Mouse (Mus musculus): ENCODE results near the gene Vmn2r50. TPM values are rescaled to one million over a fixed set of nuclear protein-coding genes. Genes with fewer than 3 reads are reported as not detected.
"Not testable (repeated sequence)": the region's sequence is repeated elsewhere in the genome, so short reads cannot be mapped to it uniquely, and the experiment has no call there.

Gene Vmn2r50
- total RNA-seq (2021): not detected in 2 replicates
- long read RNA-seq: 0 reads

DNA sequence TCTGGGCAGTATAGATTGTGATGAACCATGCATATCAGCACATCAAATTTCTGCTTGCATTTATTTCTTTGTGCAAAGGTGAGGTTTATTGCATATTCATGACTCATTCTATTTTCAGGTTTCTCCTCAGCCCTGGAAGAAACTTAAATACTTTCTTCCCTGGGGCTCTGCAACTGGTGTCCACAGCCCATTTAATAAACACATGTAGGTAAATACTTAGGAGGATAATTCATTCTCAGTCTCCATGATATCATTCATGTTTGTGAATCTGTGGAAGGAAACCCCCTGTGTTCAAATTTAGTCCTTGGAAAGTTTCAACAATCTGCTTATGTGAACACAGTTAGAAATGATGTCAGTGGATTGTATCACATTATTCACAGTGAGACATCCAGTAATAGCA, at the start of gene Vmn2r50:
Vmn2r50 (minus strand) TSS at position 101 of the 400 bp plus-strand sequence.
- not testable (repeated sequence) for DNase-seq

GRCm38 (mm10) chr7:9992157-9992556, 60.9 kb downstream of the Vmn2r50 start, which contains the start of gene Vmn2r49:
Gene Vmn2r49 (minus strand): TSS chr7:9992257.
- not testable (repeated sequence) for DNase-seq

Other genes with a start within 250 kb of the Vmn2r50 start
- not detected in 2 replicates for gene Vmn2r47, start 212.0 kb downstream of the Vmn2r50 start, total RNA-seq (2021)
- gene Vmn2r48, start 99.7 kb downstream of the Vmn2r50 start, total RNA-seq (2021): not detected in 2 replicates
- not detected in 2 replicates for gene Vmn2r49, start 61.0 kb downstream of the Vmn2r50 start, total RNA-seq (2021)
- not detected in 2 replicates for gene Vmn2r51, start 52.4 kb upstream of the Vmn2r50 start, total RNA-seq (2021)
- gene Vmn2r52, start 123.3 kb upstream of the Vmn2r50 start, total RNA-seq (2021): not detected in 2 replicates
- not detected in 2 replicates for gene Vmn1r66, start 224.7 kb upstream of the Vmn2r50 start, total RNA-seq (2021)

All from adrenal gland, postnatal 25 days (tissue).